Mouse (Mus musculus) embryonic facial prominence, embryonic 11.5 days (tissue): ENCODE data around the gene Rdh13. TPM values are rescaled to one million over a fixed set of nuclear protein-coding genes. Genes with fewer than 3 reads are reported as not detected.
"Not testable (repeated sequence)": the region's sequence is repeated elsewhere in the genome, so short reads cannot be mapped to it uniquely, and the experiment has no call there.

Experiments
- ATAC-seq: fragments of 200-750 bp; cut with Nextera tagmentation; replicated peaks from 2 replicates; pipeline ENCODE4 v1.8.0; 2017; ENCODE audit warnings: low read depth; ENCODE audit not compliant: insufficient number of reproducible peaks, low FRiP score, low TSS enrichment
- DNase-seq: peaks from one replicate; pipeline ENCODE4 v3.0.0-alpha.2; 2015; ENCODE audit warnings: low spot score
- H3K27ac ChIP-seq: fragments of 300-500 bp; sonication (generic); replicated peaks from 2 replicates; pipeline ENCODE4 v1.5.1; 2014; ENCODE audit warnings: mild to moderate bottlenecking, low read depth, low read length, control low read depth
- H3K27me3 ChIP-seq: fragments of 300-500 bp; sonication (generic); 2 replicates; pipeline ENCODE4 v1.6.1; 2014; ENCODE audit warnings: mild to moderate bottlenecking, low read length, moderate library complexity, mixed read lengths; ENCODE audit not compliant: control insufficient read depth, insufficient read depth
- H3K36me3 ChIP-seq: fragments of 300-500 bp; sonication (generic); replicated peaks from 2 replicates; pipeline ENCODE4 v1.6.1; 2014; ENCODE audit warnings: low read depth, mild to moderate bottlenecking, low read length, moderate library complexity, mixed read lengths; ENCODE audit not compliant: control insufficient read depth, insufficient read depth
- H3K4me1 ChIP-seq: fragments of 300-500 bp; sonication (generic); 2 replicates; pipeline ENCODE4 v1.6.1; 2014; ENCODE audit warnings: low read length, mixed read lengths; ENCODE audit not compliant: control insufficient read depth, insufficient read depth
- H3K4me2 ChIP-seq: fragments of 300-500 bp; sonication (generic); 2 replicates; pipeline ENCODE4 v1.6.1; 2014; ENCODE audit warnings: low read depth, mild to moderate bottlenecking, control low read depth, low read length, moderate library complexity
- H3K4me3 ChIP-seq: fragments of 300-500 bp; sonication (generic); 2 replicates; pipeline ENCODE4 v1.5.1; 2014; ENCODE audit warnings: low read depth, low read length, control low read depth
- H3K9ac ChIP-seq: fragments of 300-500 bp; sonication (generic); replicated peaks from 2 replicates; pipeline ENCODE4 v1.6.1; 2014; ENCODE audit warnings: mild to moderate bottlenecking, control low read depth, low read length
- H3K9me3 ChIP-seq: fragments of 300-500 bp; sonication (generic); replicated peaks from 2 replicates; pipeline ENCODE4 v1.6.1; 2016; ENCODE audit warnings: mild to moderate bottlenecking, low read length, inconsistent platforms, mixed read lengths; ENCODE audit not compliant: control insufficient read depth
- WGBS: fragments of 180-500 bp; shearing (Covaris S2); extraction: QIAGEN DNeasy Blood & Tissue Kit; methylation state at CpG from one replicate; pipeline ENCODE4 v1.1.7; 2014; 5-methylcytosine and 5-hydroxymethylcytosine counted together
- microRNA-seq: library from miRNA; unstranded; fragments of <30 nt; microRNA quantifications from one replicate; pipeline ENCODE4, GENCODE M21; 2016; ENCODE audit warnings: borderline number of aligned reads
- polyA plus RNA-seq: library from polyadenylated mRNA; unstranded; fragments of >200 nt; fragmentation: Nextera tagmentation; extraction: Ambion mirVana; gene quantifications from 2 replicates; pipeline ENCODE4 v1.2.1, GENCODE M21; 2014

The Rdh13 gene
- polyA plus RNA-seq, 1 experiment from 2014 or later = 26.0 TPM

- Histone ChIP-seq H3K36me3 (no peaks in the 10 kb centered on the region; the same call in 1 of the 2 replicates), H3K4me1 (no peaks in the 10 kb centered on the region)
These were observed 15.1 kb downstream of the Rdh13 start for GRCm38 (mm10) chr7:4430246-4430844.

GRCm38 (mm10) chr7:4427161-4427912 lies 18.1 kb downstream of the Rdh13 start:
- Histone ChIP-seq H3K27me3 (no peaks in the 10 kb centered on the region), H3K4me3 (no peak overlapping the region), H3K27ac (no peak overlapping the region), H3K4me2 (no peak overlapping the region), H3K9me3 (no peaks in the 10 kb centered on the region), H3K36me3 (no peaks in the 10 kb centered on the region; the same call in 1 of the 2 replicates), H3K4me1 (no peaks in the 10 kb centered on the region), H3K9ac (no peak overlapping the region)
- 76% methylated on average over 7 of the region's 7 CpGs for WGBS
- DNase-seq = peak; percentile 97
- peak; percentile 91 for ATAC-seq

More at GRCm38 (mm10) chr7:4430246-4430844, 15.1 kb downstream of the Rdh13 start:
- H3K9ac ChIP-seq = no peak overlapping the region
- H3K9me3 ChIP-seq = no peaks in the 10 kb centered on the region
- H3K4me2 ChIP-seq = no peak overlapping the region
- no peak overlapping the region for H3K4me3 ChIP-seq
- no peak for ATAC-seq
- no peaks in the 10 kb centered on the region for H3K27me3 ChIP-seq
- WGBS = 95% methylated on average over 9 of the region's 9 CpGs
- DNase-seq = no peak
- no peak overlapping the region for H3K27ac ChIP-seq

GRCm38 (mm10) chr7:4420230-4420629 lies 25.2 kb downstream of the Rdh13 start:
- DNase-seq (no peak), ATAC-seq (no peak)
- no peak overlapping the region for H3K27ac ChIP-seq
- no peaks in the 10 kb centered on the region for H3K36me3 ChIP-seq
- 54% methylated on average over 4 of the region's 4 CpGs for WGBS
- H3K4me3 ChIP-seq = no peak overlapping the region
- no peaks in the 10 kb centered on the region for H3K9me3 ChIP-seq
- no peaks in the 10 kb centered on the region for H3K4me1 ChIP-seq
- no peak overlapping the region for H3K4me2 ChIP-seq
- no peaks in the 10 kb centered on the region for H3K27me3 ChIP-seq
- no peak overlapping the region for H3K9ac ChIP-seq

GRCm38 (mm10) chr7:4419681-4420080 lies 25.8 kb downstream of the Rdh13 start:
- no peaks in the 10 kb centered on the region for H3K4me1 ChIP-seq
- DNase-seq = no peak
- WGBS = 79% methylated on average over 6 of the region's 6 CpGs
- no peak overlapping the region for H3K9ac ChIP-seq
- H3K4me3 ChIP-seq = no peak overlapping the region
- no peaks in the 10 kb centered on the region for H3K36me3 ChIP-seq
- no peak overlapping the region for H3K27ac ChIP-seq
- no peak for ATAC-seq
- H3K27me3 ChIP-seq = no peaks in the 10 kb centered on the region
- H3K4me2 ChIP-seq = no peak overlapping the region
- H3K9me3 ChIP-seq = no peaks in the 10 kb centered on the region

- not testable (repeated sequence) for H3K9ac ChIP-seq, H3K27ac ChIP-seq, ATAC-seq, DNase-seq, H3K4me3 ChIP-seq, H3K9me3 ChIP-seq, H3K36me3 ChIP-seq, H3K4me2 ChIP-seq, H3K27me3 ChIP-seq, H3K4me1 ChIP-seq
- WGBS = 97% methylated on average over 15 of the region's 15 CpGs
These were observed 33.0 kb downstream of the Rdh13 start for GRCm38 (mm10) chr7:4412406-4412805.

- Histone ChIP-seq H3K4me1 (no peaks in the 10 kb centered on the region), H3K4me2 (no peak within 1 kb of the TSS), H3K27ac (no peak within 1 kb of the TSS), H3K27me3 (no peaks in the 10 kb centered on the region), H3K36me3 (no peaks in the 10 kb centered on the region), H3K9ac (no peak within 1 kb of the TSS), H3K4me3 (no peak within 1 kb of the TSS), H3K9me3 (no peaks in the 10 kb centered on the region)
- ATAC-seq (no peak), DNase-seq (no peak)
- 84% methylated on average over 1 of the region's 1 CpGs for WGBS
These were observed 47.7 kb downstream of the Rdh13 start, which contains the start of gene Gp6 for GRCm38 (mm10) chr7:4397730-4398129. TSS of gene Gp6 (minus strand) at chr7:4397744.

Small RNA genes within 50 kb of the gene (microRNA-seq; reads per million reads assigned to microRNA genes)
- not detected for gene Gm24605
- not detected for gene Gm24752
- gene Gm25349 = not detected

Other genes starting within 250 kb of the Rdh13 start
- 0.10 TPM in 1 of 2 replicates, not detected in the other for gene Lilra5, start 207.9 kb downstream of the Rdh13 start, polyA plus RNA-seq
- gene Ncr1, start 107.9 kb downstream of the Rdh13 start, polyA plus RNA-seq = not detected in 2 replicates
- 0.58 and 1.3 TPM in 2 replicates for gene Gp6, start 47.9 kb downstream of the Rdh13 start, polyA plus RNA-seq
- gene Eps8l1, start 15.0 kb upstream of the Rdh13 start, polyA plus RNA-seq = 3.0 and 5.8 TPM in 2 replicates
- 33.0 and 35.3 TPM in 2 replicates for gene Ppp1r12c, start 56.0 kb upstream of the Rdh13 start, polyA plus RNA-seq
- gene Tnnt1, start 70.7 kb upstream of the Rdh13 start, polyA plus RNA-seq = 44.9 and 61.5 TPM in 2 replicates
- gene Tnni3, start 78.6 kb upstream of the Rdh13 start, polyA plus RNA-seq = 2.6 and 9.9 TPM in 2 replicates
- gene Dnaaf3, start 86.8 kb upstream of the Rdh13 start, polyA plus RNA-seq = 1.0 and 1.6 TPM in 2 replicates
- gene Syt5, start 101.9 kb upstream of the Rdh13 start, polyA plus RNA-seq = 4.8 and 6.6 TPM in 2 replicates
- gene Ptprh, start 158.4 kb upstream of the Rdh13 start, polyA plus RNA-seq = not detected in 2 replicates
- gene Tmem86b, start 185.8 kb upstream of the Rdh13 start, polyA plus RNA-seq = 0.63 and 2.5 TPM in 2 replicates
- 4.9 and 5.0 TPM in 2 replicates for gene Ppp6r1, start 213.4 kb upstream of the Rdh13 start, polyA plus RNA-seq
- gene Hspbp1, start 239.4 kb upstream of the Rdh13 start, polyA plus RNA-seq = 102 and 104 TPM in 2 replicates
- gene Brsk1, start 245.0 kb upstream of the Rdh13 start, polyA plus RNA-seq = 2.1 and 2.3 TPM in 2 replicates